Mouse (Mus musculus) T-helper 1 cell (primary cell): ENCODE data around the gene Ntrk2.

Experiments used
- in situ Hi-C: fragments of 300-600 bp; cut with MboI, MseI; formaldehyde crosslinking; loops from one replicate; pipeline ENCODE4 v1.15.1; 2025; ENCODE audit warnings: high pct_unique_total_duplicates

The Ntrk2 gene

DNA sequence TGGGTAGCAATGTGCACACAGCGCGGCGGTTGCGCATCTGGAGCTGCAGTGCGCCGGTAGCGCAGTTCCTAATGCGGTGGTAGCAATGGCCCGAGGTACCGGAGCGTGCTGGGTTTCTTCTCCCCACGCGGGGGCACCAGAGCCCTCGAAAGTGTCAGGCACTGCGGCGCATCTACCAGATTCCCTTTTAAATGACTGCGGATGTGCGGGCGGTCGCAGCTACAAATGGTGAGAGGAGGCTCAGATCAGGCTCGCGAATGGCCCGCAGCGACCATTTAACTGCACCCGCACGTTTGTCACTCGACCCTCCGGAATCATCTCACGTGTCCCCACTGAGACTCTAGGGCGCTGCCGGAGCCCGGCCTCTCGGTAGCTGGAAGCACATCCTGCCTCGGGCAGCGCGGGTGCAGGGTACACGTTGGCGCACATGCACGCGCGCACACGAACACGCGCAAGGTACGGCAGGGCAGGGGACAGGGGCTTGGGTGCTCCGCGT is at the start of gene Ntrk2:
Gene Ntrk2 (plus strand): TSS at position 173 of the 496 bp plus-strand sequence.
- in situ Hi-C loops: loop anchor here (10.0 kb wide), 1 partner anchor 508 kb away; no protein-coding TSS in a partner anchor

DNA sequence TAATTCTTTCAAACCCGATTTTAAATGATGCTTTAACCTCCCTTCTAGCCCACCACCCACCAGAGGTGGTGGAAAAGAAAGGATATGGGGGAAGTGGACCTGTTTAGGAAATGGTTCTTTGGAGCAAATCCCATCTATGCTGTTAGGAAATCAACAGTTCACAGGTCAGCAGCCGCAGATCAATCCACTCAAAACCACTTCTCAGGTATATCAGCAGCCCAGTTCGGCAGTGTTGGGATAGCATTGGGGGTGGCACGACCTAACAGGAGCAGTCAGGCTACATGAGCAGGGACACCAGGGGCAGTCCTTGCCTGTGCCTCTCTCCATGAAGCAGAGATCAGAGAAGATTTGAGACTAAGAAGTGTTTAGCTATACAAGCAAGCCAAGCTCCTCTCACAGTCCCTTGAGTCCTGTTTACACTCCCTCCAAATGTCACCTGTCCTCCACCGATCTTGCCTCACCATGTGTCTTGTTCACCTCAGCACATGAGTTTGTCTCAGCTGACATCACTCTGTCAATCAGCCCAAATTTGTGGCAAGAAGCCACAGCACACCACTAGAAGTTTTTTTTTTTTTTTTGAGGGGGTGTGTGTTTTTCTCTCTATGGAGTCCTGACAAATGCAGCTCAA is 45.3 kb upstream of the Ntrk2 start:
- in situ Hi-C loops: no loop called here

- in situ Hi-C loops: no loop called here
Observed at GRCm38 (mm10) chr13:58768258-58768657, 38.1 kb upstream of the Ntrk2 start.

DNA sequence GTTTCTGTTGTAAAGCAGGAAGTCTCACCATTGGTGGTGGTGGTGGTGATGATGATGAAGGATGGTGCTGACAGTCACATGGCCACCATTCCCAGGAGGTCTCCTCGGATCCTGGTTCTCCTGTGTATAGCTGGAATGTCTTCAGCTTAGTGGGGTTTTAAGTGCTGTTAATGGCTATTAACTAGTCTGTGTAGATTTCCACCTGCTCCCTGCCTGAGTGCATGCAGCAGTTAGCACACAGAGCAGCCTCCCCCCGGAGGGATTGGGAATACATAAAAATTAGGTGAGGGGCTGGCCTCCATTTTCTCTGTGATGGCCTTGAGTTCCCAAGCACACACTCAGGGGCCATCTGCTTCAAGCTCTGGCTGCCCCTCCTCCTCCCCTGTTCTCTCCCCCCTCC is 36.9 kb upstream of the Ntrk2 start:
- in situ Hi-C loops: no loop called here

GRCm38 (mm10) chr13:58779261-58779660 is 27.1 kb upstream of the Ntrk2 start:
- in situ Hi-C loops: no loop called here

DNA sequence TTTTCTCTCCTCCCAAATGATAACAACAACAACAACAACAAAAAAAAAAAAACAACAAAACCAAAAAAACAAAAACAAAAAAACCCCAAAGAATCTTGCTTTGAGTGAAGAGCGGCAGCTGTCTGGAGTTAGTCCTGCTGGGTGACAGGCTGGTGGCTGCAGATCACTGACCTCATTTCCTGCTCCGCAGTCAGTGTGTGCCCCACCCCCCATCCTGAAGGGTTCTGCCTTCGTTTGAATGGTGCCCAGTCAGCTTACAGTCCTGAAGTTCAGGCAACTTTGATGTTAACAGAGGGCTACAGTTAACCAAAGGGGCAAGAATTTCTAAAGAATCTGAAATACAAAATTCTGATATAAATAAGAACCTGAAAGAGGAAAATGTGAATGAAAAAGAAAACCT is 19.9 kb upstream of the Ntrk2 start:
- in situ Hi-C loops: no loop called here

- in situ Hi-C loops: no loop called here
Observed at GRCm38 (mm10) chr13:58790741-58791140, 15.6 kb upstream of the Ntrk2 start.

DNA sequence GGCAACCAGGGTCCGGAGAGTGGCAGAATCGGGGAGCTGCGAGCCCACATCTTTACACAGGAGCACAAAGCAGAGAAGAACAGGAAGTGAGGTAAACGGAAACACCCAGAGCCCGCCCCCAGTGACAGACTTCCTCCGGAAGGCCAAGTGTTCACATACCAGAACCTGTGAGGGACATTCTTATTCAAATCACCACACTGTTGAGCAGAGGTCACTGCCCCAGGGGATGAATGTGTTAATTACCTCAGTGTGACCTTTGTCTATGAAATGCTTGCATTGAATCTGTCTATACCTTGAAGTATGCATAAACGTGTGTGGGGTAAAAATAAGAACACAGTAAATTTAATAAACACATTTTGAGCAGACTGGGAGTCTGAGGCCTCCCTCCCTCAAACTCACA is 9.0 kb upstream of the Ntrk2 start:
- in situ Hi-C loops: no loop called here

GRCm38 (mm10) chr13:58801291-58801690 is 5.1 kb upstream of the Ntrk2 start:
- in situ Hi-C loops: loop anchor here (10.0 kb wide), 1 partner anchor 514 kb away; no protein-coding TSS in a partner anchor

DNA sequence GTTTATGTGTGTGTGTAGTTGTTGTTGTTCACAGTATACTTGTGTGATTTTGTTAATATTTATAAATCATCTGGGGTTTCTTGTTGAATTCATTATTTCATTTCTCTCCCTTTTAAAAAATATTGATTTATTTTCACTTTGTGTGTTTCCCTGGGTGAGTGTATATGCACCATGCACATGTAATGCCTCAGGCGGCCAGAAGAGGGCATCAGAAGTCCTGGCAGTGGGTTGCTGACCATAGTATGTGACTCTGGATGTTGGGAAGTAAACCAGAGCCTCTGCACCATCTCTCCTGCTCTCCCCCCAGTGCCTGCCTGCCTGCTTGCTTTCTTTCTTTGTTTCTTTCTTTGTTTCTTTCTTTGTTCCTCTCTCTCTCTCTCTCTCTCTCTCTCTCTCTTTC is 2.5 kb upstream of the Ntrk2 start:
- in situ Hi-C loops: loop anchor here (10.0 kb wide), 1 partner anchor 511 kb away; no protein-coding TSS in a partner anchor

DNA sequence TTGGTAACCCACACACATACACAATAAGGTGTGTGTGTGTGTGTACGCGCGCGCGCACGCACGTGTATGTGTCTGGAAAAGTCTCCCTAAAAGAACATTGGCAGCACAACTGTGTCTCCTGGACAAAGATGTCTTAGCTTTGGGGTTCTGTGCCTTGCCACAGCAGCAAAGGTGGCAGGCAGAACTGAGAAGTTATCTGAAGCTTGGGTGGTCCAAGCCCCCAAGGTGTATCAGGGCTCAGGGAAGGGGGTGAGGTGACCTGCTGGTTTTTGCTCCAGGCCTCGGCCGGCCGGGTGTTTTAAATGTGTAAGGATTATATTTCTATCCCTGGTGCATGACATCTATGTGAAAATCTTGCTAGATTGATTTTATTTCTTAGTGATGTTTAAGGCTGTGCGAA is 536 bp upstream of the Ntrk2 start:
- in situ Hi-C loops: loop anchor here (10.0 kb wide), 1 partner anchor 509 kb away; no protein-coding TSS in a partner anchor

GRCm38 (mm10) chr13:58806896-58807628 is 693 bp downstream of the Ntrk2 start:
- in situ Hi-C loops: loop anchor here (10.0 kb wide), 1 partner anchor 508 kb away; no protein-coding TSS in a partner anchor

DNA sequence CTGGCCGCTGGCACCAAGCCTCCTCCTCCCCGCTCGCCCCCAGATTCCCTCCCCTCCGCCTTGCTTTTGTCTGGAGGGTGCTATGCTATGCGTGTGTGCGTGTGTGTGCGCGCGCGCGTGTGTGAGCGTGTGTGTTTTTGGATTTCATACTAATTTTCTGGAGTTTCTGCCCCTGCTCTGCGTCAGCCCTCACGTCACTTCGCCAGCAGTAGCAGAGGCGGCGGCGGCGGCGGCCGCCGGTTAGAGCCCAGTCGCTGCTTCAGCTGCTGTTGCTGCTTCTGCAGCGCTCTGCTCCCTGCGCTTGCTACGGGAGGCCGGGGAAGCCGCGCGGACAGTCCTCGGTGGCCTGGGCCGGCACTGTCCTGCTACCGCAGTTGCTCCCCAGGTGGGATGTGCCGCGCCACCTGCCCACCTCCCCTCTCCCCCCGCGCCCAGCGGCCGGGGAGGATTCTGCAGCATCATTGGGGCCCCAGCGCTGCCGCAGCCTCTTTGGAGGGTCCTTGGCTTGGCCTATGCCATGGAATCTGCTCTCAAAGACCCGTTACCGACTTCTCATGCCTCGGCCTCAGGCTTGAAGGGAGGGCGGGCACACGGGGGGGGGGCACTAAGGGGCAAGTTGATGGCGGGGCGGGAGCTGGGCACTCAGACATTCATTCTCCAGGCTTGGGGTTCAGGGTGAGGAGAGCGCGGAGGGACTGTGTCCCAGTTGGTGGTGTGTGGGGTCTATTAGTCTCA is 1.4 kb downstream of the Ntrk2 start:
- in situ Hi-C loops: loop anchor here (10.0 kb wide), 1 partner anchor 507 kb away; no protein-coding TSS in a partner anchor

DNA sequence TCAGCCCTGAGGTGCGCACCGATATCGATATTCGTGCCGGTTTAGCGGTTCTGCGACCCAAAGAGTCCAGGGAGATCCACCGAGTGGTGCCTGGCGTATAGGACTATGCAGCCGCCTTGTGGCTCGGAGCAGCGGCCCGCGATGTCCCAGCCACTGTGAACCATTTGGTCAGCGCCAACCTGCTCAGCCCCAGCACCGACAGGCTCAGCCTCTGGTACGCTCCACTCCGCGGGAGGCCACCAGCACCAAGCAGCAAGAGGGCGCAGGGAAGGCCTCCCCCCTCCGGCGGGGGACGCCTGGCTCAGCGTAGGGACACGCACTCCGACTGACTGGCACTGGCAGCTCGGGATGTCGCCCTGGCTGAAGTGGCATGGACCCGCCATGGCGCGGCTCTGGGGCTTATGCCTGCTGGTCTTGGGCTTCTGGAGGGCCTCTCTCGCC is 2.0 kb downstream of the Ntrk2 start:
- in situ Hi-C loops: loop anchor here (10.0 kb wide), 1 partner anchor 506 kb away; no protein-coding TSS in a partner anchor

GRCm38 (mm10) chr13:58809930-58810329 is 3.6 kb downstream of the Ntrk2 start:
- in situ Hi-C loops: loop anchor here (10.0 kb wide), 1 partner anchor 505 kb away; no protein-coding TSS in a partner anchor

DNA sequence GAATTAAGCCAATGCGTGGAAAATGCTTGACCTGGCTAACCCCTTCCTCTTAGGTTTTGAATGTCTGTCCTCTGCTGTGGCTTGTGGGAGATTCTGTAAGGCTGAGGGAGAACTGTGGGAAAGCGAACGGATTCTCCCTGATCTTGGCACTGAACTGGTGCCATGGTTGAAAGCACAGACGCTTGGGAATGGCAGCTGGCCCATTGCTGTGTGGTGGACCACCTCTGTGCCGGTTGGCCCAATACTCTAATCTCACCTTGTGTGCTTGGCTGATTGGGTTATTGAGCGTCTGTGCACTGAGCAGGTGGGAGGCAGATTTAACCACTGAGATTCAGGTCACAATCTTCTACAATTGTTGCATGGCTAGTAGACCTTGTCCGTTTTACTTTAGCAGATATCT is 18.4 kb downstream of the Ntrk2 start:
- in situ Hi-C loops: no loop called here

- in situ Hi-C loops: no loop called here
Observed at GRCm38 (mm10) chr13:58826356-58827197, 20.2 kb downstream of the Ntrk2 start.

GRCm38 (mm10) chr13:58831999-58832398 is 25.6 kb downstream of the Ntrk2 start:
- in situ Hi-C loops: no loop called here

DNA sequence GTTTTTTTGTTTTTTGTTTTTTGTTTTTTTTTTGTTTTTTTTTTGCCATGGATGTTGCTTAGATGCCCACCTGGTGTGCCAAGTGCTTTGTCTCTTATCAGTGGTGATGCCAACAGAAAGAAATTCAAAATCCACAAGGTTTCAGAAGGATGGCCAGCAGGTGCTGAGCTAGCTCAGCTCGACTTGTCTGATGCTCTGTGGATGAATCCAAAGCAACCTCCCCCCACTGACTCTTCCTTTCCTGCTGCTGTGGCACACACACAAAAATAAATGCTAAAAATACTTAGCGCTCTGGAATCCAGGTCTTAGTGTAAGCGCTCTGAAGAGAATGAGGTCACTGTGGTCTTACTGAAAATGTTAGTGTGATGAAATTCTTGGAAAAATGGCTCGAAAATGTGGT is 28.4 kb downstream of the Ntrk2 start:
- in situ Hi-C loops: no loop called here

DNA sequence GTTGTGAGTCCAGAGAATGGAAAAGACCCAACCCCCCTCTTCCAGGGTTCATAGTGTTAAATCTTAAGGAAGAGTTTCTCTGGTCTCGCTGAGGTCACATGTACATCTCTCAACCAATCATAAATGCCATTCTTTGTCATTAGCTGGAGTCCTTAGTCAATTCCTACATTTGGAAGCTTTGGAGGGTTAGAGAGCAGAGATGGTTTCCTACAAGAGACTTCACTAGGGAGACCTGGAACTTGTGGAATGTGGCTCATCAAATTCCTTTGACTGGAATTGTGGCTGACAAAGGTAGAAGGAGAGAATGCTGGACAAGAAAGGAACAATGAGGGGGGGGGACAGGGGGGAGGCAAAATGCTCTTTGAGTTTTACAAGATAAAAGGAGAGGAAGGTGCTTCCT is 30.5 kb downstream of the Ntrk2 start:
- in situ Hi-C loops: no loop called here

DNA sequence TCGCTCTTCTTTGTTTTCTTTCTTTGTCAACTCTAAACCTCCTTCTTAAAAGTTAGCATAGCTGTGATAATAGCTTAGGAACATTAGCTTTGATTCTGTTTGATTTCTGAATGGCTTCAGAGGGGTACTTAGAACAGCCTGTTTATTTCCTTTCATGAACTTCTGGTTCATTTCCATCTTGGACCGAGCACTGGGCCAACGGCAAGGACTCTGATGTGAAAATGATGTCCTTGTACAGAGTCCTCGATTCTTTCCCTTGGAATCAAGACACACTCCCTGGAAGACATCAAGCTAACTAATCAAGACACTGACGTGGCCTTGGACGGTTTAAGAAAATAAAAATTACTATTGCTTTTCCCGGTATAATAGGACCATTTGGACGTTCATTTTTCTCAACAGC is 31.7 kb downstream of the Ntrk2 start:
- in situ Hi-C loops: no loop called here
